Mouse (Mus musculus): Measurements from ENCODE around the gene Slc44a4. TPM values are rescaled to one million over a fixed set of nuclear protein-coding genes. Genes with fewer than 3 reads are reported as not detected.
"Not testable (repeated sequence)": the region's sequence is repeated elsewhere in the genome, so short reads cannot be mapped to it uniquely, and the experiment has no call there.

The Slc44a4 gene
- total and polyA plus RNA-seq, 2 experiments from 2014 or later = 0.18 TPM; not detected in 1

GRCm38 (mm10) chr17:34972069-34972749 is 57.9 kb downstream of the Slc44a4 start, which contains the start of the genes Hspa1a and Hspa1l:
Gene Hspa1a, minus strand, starts transcription at chr17:34972156.
Gene Hspa1l, plus strand, starts transcription at chr17:34972703.
- Histone ChIP-seq H3K4me2 (ENCODE audit: low read depth, low read length) (peak within 1 kb of the TSS; percentile 68), H3K4me3 (ENCODE audit: low read length) (peak within 1 kb of the TSS; percentile 36), H3K27me3 (ENCODE audit: insufficient read depth, low read length) (peaks cover 14% of the 10 kb centered on the region; the same call in 1 of the 2 replicates)
- ATAC-seq (peak; percentile 94), DNase-seq (ENCODE audit: low spot score) (peak; percentile 71)
- H3K9me3 ChIP-seq (ENCODE audit: low read length); H3K27ac ChIP-seq; H3K36me3 ChIP-seq (ENCODE audit: insufficient read depth, low read length); H3K4me1 ChIP-seq (ENCODE audit: insufficient read depth, low read length); H3K9ac ChIP-seq (replicated peaks; ENCODE audit: low read length): not testable (repeated sequence)
- under 1% methylated on average over 28 of the region's 33 CpGs for WGBS

- H3K9ac ChIP-seq (replicated peaks; ENCODE audit: low read length) = no peak overlapping the region
- no peaks in the 10 kb centered on the region for H3K27me3 ChIP-seq (ENCODE audit: insufficient read depth, low read length)
- H3K9me3 ChIP-seq (ENCODE audit: low read length) = no peaks in the 10 kb centered on the region
- TF ChIP-seq CTCF (IDR thresholded peaks at IDR 0.05; ENCODE audit: low read depth) = no peak
- no peaks in the 10 kb centered on the region for H3K36me3 ChIP-seq (ENCODE audit: insufficient read depth, low read length)
- H3K4me3 ChIP-seq (ENCODE audit: low read length) = no peak overlapping the region
- H3K27ac ChIP-seq = no peak overlapping the region
- ATAC-seq (no peak), DNase-seq (ENCODE audit: low spot score) (no peak)
- 80% methylated on average over 3 of the region's 3 CpGs for WGBS
- H3K4me1 ChIP-seq (ENCODE audit: insufficient read depth, low read length) = peaks cover under 1% of the 10 kb centered on the region
- no peak overlapping the region for H3K4me2 ChIP-seq (ENCODE audit: low read depth, low read length)
These were observed 61.6 kb downstream of the Slc44a4 start for GRCm38 (mm10) chr17:34975581-34976492.

- no peak for DNase-seq (ENCODE audit: low spot score)
- Histone ChIP-seq H3K4me1 (ENCODE audit: insufficient read depth, low read length) (peaks cover 3% of the 10 kb centered on the region), H3K27ac (no peak overlapping the region), H3K36me3 (ENCODE audit: insufficient read depth, low read length) (no peaks in the 10 kb centered on the region), H3K4me3 (ENCODE audit: low read length) (no peak overlapping the region), H3K27me3 (ENCODE audit: insufficient read depth, low read length) (no peaks in the 10 kb centered on the region), H3K9me3 (ENCODE audit: low read length) (no peaks in the 10 kb centered on the region), H3K9ac (replicated peaks; ENCODE audit: low read length) (no peak overlapping the region), H3K4me2 (ENCODE audit: low read depth, low read length) (no peak overlapping the region)
- no peak for TF ChIP-seq CTCF (IDR thresholded peaks at IDR 0.05; ENCODE audit: low read depth)
- 91% methylated on average over 20 of the region's 20 CpGs for WGBS
- no peak for ATAC-seq
These were observed 62.7 kb downstream of the Slc44a4 start for GRCm38 (mm10) chr17:34977000-34977399.

GRCm38 (mm10) chr17:34978239-34978638 is 64.0 kb downstream of the Slc44a4 start:
- Histone ChIP-seq H3K27ac (no peak overlapping the region), H3K4me2 (ENCODE audit: low read depth, low read length) (no peak overlapping the region), H3K27me3 (ENCODE audit: insufficient read depth, low read length) (no peaks in the 10 kb centered on the region), H3K9ac (replicated peaks; ENCODE audit: low read length) (no peak overlapping the region), H3K4me1 (ENCODE audit: insufficient read depth, low read length) (peaks cover 7% of the 10 kb centered on the region), H3K36me3 (ENCODE audit: insufficient read depth, low read length) (no peaks in the 10 kb centered on the region), H3K9me3 (ENCODE audit: low read length) (no peaks in the 10 kb centered on the region), H3K4me3 (ENCODE audit: low read length) (no peak overlapping the region)
- no peak for DNase-seq (ENCODE audit: low spot score)
- no peak for TF ChIP-seq CTCF (IDR thresholded peaks at IDR 0.05; ENCODE audit: low read depth)
- WGBS = 90% methylated on average over 27 of the region's 27 CpGs
- no peak for ATAC-seq

GRCm38 (mm10) chr17:34979631-34980030 is 65.4 kb downstream of the Slc44a4 start:
- Histone ChIP-seq H3K36me3 (ENCODE audit: insufficient read depth, low read length) (no peaks in the 10 kb centered on the region), H3K4me2 (ENCODE audit: low read depth, low read length) (no peak overlapping the region), H3K4me3 (ENCODE audit: low read length) (no peak overlapping the region), H3K9me3 (ENCODE audit: low read length) (no peaks in the 10 kb centered on the region), H3K9ac (replicated peaks; ENCODE audit: low read length) (no peak overlapping the region), H3K27ac (no peak overlapping the region), H3K27me3 (ENCODE audit: insufficient read depth, low read length) (no peaks in the 10 kb centered on the region), H3K4me1 (ENCODE audit: insufficient read depth, low read length) (peaks cover 7% of the 10 kb centered on the region)
- DNase-seq (ENCODE audit: low spot score) (no peak), ATAC-seq (no peak)
- TF ChIP-seq CTCF (IDR thresholded peaks at IDR 0.05; ENCODE audit: low read depth) = no peak
- WGBS = 94% methylated on average over 4 of the region's 4 CpGs

Other genes starting within 250 kb of the Slc44a4 start
Only the 30 nearest of the 37 such genes appear.
- gene C4b, start 170.6 kb upstream of the Slc44a4 start, total RNA-seq (2014; rRNA removed) = 1.0 and 1.9 TPM in 2 replicates
- 0.86 and 1.1 TPM in 2 replicates for gene C4b, start 170.6 kb upstream of the Slc44a4 start, polyA plus RNA-seq (2015; fragmentation: Nextera tagmentation; extraction: Ambion mirVana)
- gene Cyp21a1, start 109.9 kb upstream of the Slc44a4 start, total RNA-seq (2014; rRNA removed) = not detected in 2 replicates
- not detected in 2 replicates for gene Cyp21a1, start 109.9 kb upstream of the Slc44a4 start, polyA plus RNA-seq (2015; fragmentation: Nextera tagmentation; extraction: Ambion mirVana)
- gene Stk19, start 77.5 kb upstream of the Slc44a4 start, total RNA-seq (2014; rRNA removed) = 17.5 and 29.6 TPM in 2 replicates
- gene Stk19, start 77.5 kb upstream of the Slc44a4 start, polyA plus RNA-seq (2015; fragmentation: Nextera tagmentation; extraction: Ambion mirVana) = 45.5 and 46.5 TPM in 2 replicates
- 36.4 and 48.9 TPM in 2 replicates for gene Dxo, start 77.4 kb upstream of the Slc44a4 start, total RNA-seq (2014; rRNA removed)
- gene Dxo, start 77.4 kb upstream of the Slc44a4 start, polyA plus RNA-seq (2015; fragmentation: Nextera tagmentation; extraction: Ambion mirVana) = 47.6 and 53.8 TPM in 2 replicates
- 98.1 and 100 TPM in 2 replicates for gene Skiv2l, start 64.3 kb upstream of the Slc44a4 start, total RNA-seq (2014; rRNA removed)
- 43.8 and 44.5 TPM in 2 replicates for gene Skiv2l, start 64.3 kb upstream of the Slc44a4 start, polyA plus RNA-seq (2015; fragmentation: Nextera tagmentation; extraction: Ambion mirVana)
- 27.6 and 32.9 TPM in 2 replicates for gene Nelfe, start 64.1 kb upstream of the Slc44a4 start, total RNA-seq (2014; rRNA removed)
- 63.5 and 71.9 TPM in 2 replicates for gene Nelfe, start 64.1 kb upstream of the Slc44a4 start, polyA plus RNA-seq (2015; fragmentation: Nextera tagmentation; extraction: Ambion mirVana)
- gene Cfb, start 51.9 kb upstream of the Slc44a4 start, total RNA-seq (2014; rRNA removed) = 0.07 and 0.26 TPM in 2 replicates
- gene Cfb, start 51.9 kb upstream of the Slc44a4 start, polyA plus RNA-seq (2015; fragmentation: Nextera tagmentation; extraction: Ambion mirVana) = 1.0 and 1.3 TPM in 2 replicates
- 20.7 and 31.1 TPM in 2 replicates for gene Zbtb12, start 35.0 kb upstream of the Slc44a4 start, total RNA-seq (2014; rRNA removed)
- 5.1 and 6.5 TPM in 2 replicates for gene Zbtb12, start 35.0 kb upstream of the Slc44a4 start, polyA plus RNA-seq (2015; fragmentation: Nextera tagmentation; extraction: Ambion mirVana)
- gene Gm20547, start 32.4 kb upstream of the Slc44a4 start, total RNA-seq (2014; rRNA removed) = not detected in 2 replicates
- gene Gm20547, start 32.4 kb upstream of the Slc44a4 start, polyA plus RNA-seq (2015; fragmentation: Nextera tagmentation; extraction: Ambion mirVana) = not detected in 2 replicates
- gene C2, start 16.2 kb upstream of the Slc44a4 start, total RNA-seq (2014; rRNA removed) = 5.4 and 7.8 TPM in 2 replicates
- gene C2, start 16.2 kb upstream of the Slc44a4 start, polyA plus RNA-seq (2015; fragmentation: Nextera tagmentation; extraction: Ambion mirVana) = 5.5 and 6.0 TPM in 2 replicates
- gene Ehmt2, start 16.0 kb upstream of the Slc44a4 start, total RNA-seq (2014; rRNA removed) = 309 and 317 TPM in 2 replicates
- gene Ehmt2, start 16.0 kb upstream of the Slc44a4 start, polyA plus RNA-seq (2015; fragmentation: Nextera tagmentation; extraction: Ambion mirVana) = 57.4 and 57.6 TPM in 2 replicates
- gene Neu1, start 16.8 kb downstream of the Slc44a4 start, total RNA-seq (2014; rRNA removed) = 50.9 and 93.9 TPM in 2 replicates
- gene Neu1, start 16.8 kb downstream of the Slc44a4 start, polyA plus RNA-seq (2015; fragmentation: Nextera tagmentation; extraction: Ambion mirVana) = 42.9 and 43.1 TPM in 2 replicates
- 15.2 and 20.4 TPM in 2 replicates for gene Hspa1b, start 44.8 kb downstream of the Slc44a4 start, total RNA-seq (2014; rRNA removed)
- gene Hspa1b, start 44.8 kb downstream of the Slc44a4 start, polyA plus RNA-seq (2015; fragmentation: Nextera tagmentation; extraction: Ambion mirVana) = 0.51 and 0.55 TPM in 2 replicates
- gene Gm20481, start 55.4 kb downstream of the Slc44a4 start, total RNA-seq (2014; rRNA removed) = not detected in 2 replicates
- gene Gm20481, start 55.4 kb downstream of the Slc44a4 start, polyA plus RNA-seq (2015; fragmentation: Nextera tagmentation; extraction: Ambion mirVana) = not detected in 2 replicates
- 25.0 and 29.0 TPM in 2 replicates for gene Hspa1a, start 57.7 kb downstream of the Slc44a4 start, total RNA-seq (2014; rRNA removed)
- gene Hspa1a, start 57.7 kb downstream of the Slc44a4 start, polyA plus RNA-seq (2015; fragmentation: Nextera tagmentation; extraction: Ambion mirVana) = 13.6 and 14.7 TPM in 2 replicates
- 0.99 and 1.4 TPM in 2 replicates for gene Hspa1l, start 58.2 kb downstream of the Slc44a4 start, total RNA-seq (2014; rRNA removed)
- gene Hspa1l, start 58.2 kb downstream of the Slc44a4 start, polyA plus RNA-seq (2015; fragmentation: Nextera tagmentation; extraction: Ambion mirVana) = 0.76 TPM in 2 replicates
- 35.5 and 43.1 TPM in 2 replicates for gene Lsm2, start 67.4 kb downstream of the Slc44a4 start, total RNA-seq (2014; rRNA removed)
- gene Lsm2, start 67.4 kb downstream of the Slc44a4 start, polyA plus RNA-seq (2015; fragmentation: Nextera tagmentation; extraction: Ambion mirVana) = 106 and 110 TPM in 2 replicates
- gene Vars, start 86.5 kb downstream of the Slc44a4 start, total RNA-seq (2014; rRNA removed) = 128 TPM in 2 replicates
- gene Vars, start 86.5 kb downstream of the Slc44a4 start, polyA plus RNA-seq (2015; fragmentation: Nextera tagmentation; extraction: Ambion mirVana) = 39.9 and 41.7 TPM in 2 replicates
- gene Vwa7, start 102.1 kb downstream of the Slc44a4 start, total RNA-seq (2014; rRNA removed) = 0.68 and 1.2 TPM in 2 replicates
- gene Vwa7, start 102.1 kb downstream of the Slc44a4 start, polyA plus RNA-seq (2015; fragmentation: Nextera tagmentation; extraction: Ambion mirVana) = 0.11 and 0.18 TPM in 2 replicates
- gene Sapcd1, start 113.5 kb downstream of the Slc44a4 start, total RNA-seq (2014; rRNA removed) = 0.65 and 2.1 TPM in 2 replicates
- gene Sapcd1, start 113.5 kb downstream of the Slc44a4 start, polyA plus RNA-seq (2015; fragmentation: Nextera tagmentation; extraction: Ambion mirVana) = 2.4 and 2.7 TPM in 2 replicates
- 1.1 and 6.4 TPM in 2 replicates for gene Msh5, start 132.3 kb downstream of the Slc44a4 start, total RNA-seq (2014; rRNA removed)
- 2.2 and 3.1 TPM in 2 replicates for gene Msh5, start 132.3 kb downstream of the Slc44a4 start, polyA plus RNA-seq (2015; fragmentation: Nextera tagmentation; extraction: Ambion mirVana)
- 56.9 and 59.5 TPM in 2 replicates for gene Clic1, start 135.5 kb downstream of the Slc44a4 start, total RNA-seq (2014; rRNA removed)
- 81.9 and 88.5 TPM in 2 replicates for gene Clic1, start 135.5 kb downstream of the Slc44a4 start, polyA plus RNA-seq (2015; fragmentation: Nextera tagmentation; extraction: Ambion mirVana)
- 216 and 228 TPM in 2 replicates for gene Ddah2, start 144.6 kb downstream of the Slc44a4 start, total RNA-seq (2014; rRNA removed)
- gene Ddah2, start 144.6 kb downstream of the Slc44a4 start, polyA plus RNA-seq (2015; fragmentation: Nextera tagmentation; extraction: Ambion mirVana) = 322 and 331 TPM in 2 replicates
- gene Ly6g6c, start 150.9 kb downstream of the Slc44a4 start, total RNA-seq (2014; rRNA removed) = not detected in 2 replicates
- not detected in 2 replicates for gene Ly6g6c, start 150.9 kb downstream of the Slc44a4 start, polyA plus RNA-seq (2015; fragmentation: Nextera tagmentation; extraction: Ambion mirVana)
- not detected in 2 replicates for gene Mpig6b, start 151.7 kb downstream of the Slc44a4 start, total RNA-seq (2014; rRNA removed)
- 0.18 TPM in 2 replicates for gene Mpig6b, start 151.7 kb downstream of the Slc44a4 start, polyA plus RNA-seq (2015; fragmentation: Nextera tagmentation; extraction: Ambion mirVana)
- not detected in 2 replicates for gene Ly6g6e, start 162.4 kb downstream of the Slc44a4 start, total RNA-seq (2014; rRNA removed)
- gene Ly6g6e, start 162.4 kb downstream of the Slc44a4 start, polyA plus RNA-seq (2015; fragmentation: Nextera tagmentation; extraction: Ambion mirVana) = 0.44 TPM in 1 of 2 replicates, not detected in the other
- 0.78 TPM in 1 of 2 replicates, not detected in the other for gene Ly6g6d, start 163.6 kb downstream of the Slc44a4 start, total RNA-seq (2014; rRNA removed)
- 1.3 and 1.9 TPM in 2 replicates for gene Ly6g6d, start 163.6 kb downstream of the Slc44a4 start, polyA plus RNA-seq (2015; fragmentation: Nextera tagmentation; extraction: Ambion mirVana)
- gene Ly6g6f, start 171.1 kb downstream of the Slc44a4 start, total RNA-seq (2014; rRNA removed) = not detected in 2 replicates
- 0.26 TPM in 1 of 2 replicates, not detected in the other for gene Ly6g6f, start 171.1 kb downstream of the Slc44a4 start, polyA plus RNA-seq (2015; fragmentation: Nextera tagmentation; extraction: Ambion mirVana)
- 129 and 158 TPM in 2 replicates for gene Abhd16a, start 174.8 kb downstream of the Slc44a4 start, total RNA-seq (2014; rRNA removed)
- 121 TPM in 2 replicates for gene Abhd16a, start 174.8 kb downstream of the Slc44a4 start, polyA plus RNA-seq (2015; fragmentation: Nextera tagmentation; extraction: Ambion mirVana)
- not detected in 2 replicates for gene Ly6g5c, start 193.8 kb downstream of the Slc44a4 start, total RNA-seq (2014; rRNA removed)
- gene Ly6g5c, start 193.8 kb downstream of the Slc44a4 start, polyA plus RNA-seq (2015; fragmentation: Nextera tagmentation; extraction: Ambion mirVana) = not detected in 2 replicates